Mouse (Mus musculus): ENCODE measurements around the gene Obp2a. TPM values are rescaled to one million over a fixed set of nuclear protein-coding genes. Genes with fewer than 3 reads are reported as not detected.
"Not testable (repeated sequence)": the region's sequence is repeated elsewhere in the genome, so short reads cannot be mapped to it uniquely, and the experiment has no call there.

Obp2a gene
- polyA plus RNA-seq, 1 experiment from 2014 or later, result not detected

DNA sequence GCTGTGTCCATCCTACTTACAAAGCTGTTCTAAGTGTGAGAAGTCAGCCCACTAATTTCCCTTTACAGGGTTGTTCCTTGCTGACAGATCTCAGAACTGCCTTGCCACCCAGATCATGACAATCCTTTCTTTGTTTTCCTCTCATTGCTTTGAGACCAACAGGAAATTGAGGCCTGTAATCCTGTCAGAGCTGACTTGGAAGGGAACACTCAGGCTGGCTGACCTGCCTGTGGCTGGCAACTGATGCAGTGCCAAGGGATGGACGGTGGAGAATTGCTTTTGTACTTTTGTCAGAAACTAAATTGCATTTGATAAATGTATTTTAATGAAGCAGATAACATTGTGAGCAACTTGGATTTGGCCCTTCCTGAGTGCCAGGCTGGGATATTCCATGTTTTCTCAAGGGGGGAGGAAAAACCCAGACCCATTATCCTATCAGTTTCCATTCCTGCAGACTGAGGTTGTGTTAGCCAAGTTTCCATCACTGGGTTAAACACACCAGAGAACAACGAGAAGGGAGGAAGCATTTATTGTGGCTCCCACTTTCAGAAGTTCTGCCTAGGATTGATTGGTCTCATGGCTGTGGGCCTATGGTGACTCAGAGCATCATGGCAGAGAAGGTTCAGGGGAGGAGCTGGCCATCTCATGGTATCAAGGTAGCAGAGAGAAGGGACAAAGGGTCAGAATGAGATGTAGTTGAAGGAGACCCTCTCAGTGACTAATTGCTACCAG lies 33.5 kb downstream of the Obp2a start:
- H3K4me2 ChIP-seq, result no peak overlapping the region
- H3K9ac ChIP-seq, result no peak overlapping the region
- no peak overlapping the region for H3K4me3 ChIP-seq
- 63% methylated on average over 2 of the region's 2 CpGs for WGBS
- no peaks in the 10 kb centered on the region for H3K4me1 ChIP-seq
- H3K36me3 ChIP-seq (replicated peaks), result no peaks in the 10 kb centered on the region
- H3K27me3 ChIP-seq (replicated peaks), result no peaks in the 10 kb centered on the region
- no peak overlapping the region for H3K27ac ChIP-seq
- no peak for ATAC-seq (replicated peaks)
- no peaks in the 10 kb centered on the region for H3K9me3 ChIP-seq

DNA sequence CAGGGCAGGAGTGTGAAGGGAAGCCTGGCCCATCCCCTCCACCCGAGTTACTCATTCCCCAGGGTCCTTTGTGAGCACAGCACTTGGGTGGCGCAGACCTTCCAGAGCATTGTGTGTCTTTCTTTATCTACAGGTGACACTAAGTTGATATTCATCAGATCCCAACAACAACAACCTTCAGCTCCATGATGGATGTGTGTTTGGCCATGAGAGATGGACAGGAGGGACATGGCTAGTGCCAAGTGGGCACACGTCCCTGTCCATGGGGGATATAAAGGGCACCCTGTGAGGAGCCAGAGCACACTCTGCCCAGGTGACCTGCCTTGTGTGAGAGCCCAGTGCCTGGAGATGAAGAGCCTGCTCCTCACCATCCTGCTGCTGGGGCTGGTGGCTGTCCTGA lies 36.9 kb downstream of the Obp2a start, which contains the start of gene Obp2b:
Obp2b (plus strand) TSS at position 301 of the 400 bp plus-strand sequence.
- not testable (repeated sequence) for H3K9ac ChIP-seq; H3K27me3 ChIP-seq (replicated peaks); H3K27ac ChIP-seq; H3K4me2 ChIP-seq; H3K4me1 ChIP-seq; H3K36me3 ChIP-seq (replicated peaks); ATAC-seq (replicated peaks); H3K9me3 ChIP-seq; H3K4me3 ChIP-seq
- WGBS, result 93% methylated on average over 3 of the region's 3 CpGs

DNA sequence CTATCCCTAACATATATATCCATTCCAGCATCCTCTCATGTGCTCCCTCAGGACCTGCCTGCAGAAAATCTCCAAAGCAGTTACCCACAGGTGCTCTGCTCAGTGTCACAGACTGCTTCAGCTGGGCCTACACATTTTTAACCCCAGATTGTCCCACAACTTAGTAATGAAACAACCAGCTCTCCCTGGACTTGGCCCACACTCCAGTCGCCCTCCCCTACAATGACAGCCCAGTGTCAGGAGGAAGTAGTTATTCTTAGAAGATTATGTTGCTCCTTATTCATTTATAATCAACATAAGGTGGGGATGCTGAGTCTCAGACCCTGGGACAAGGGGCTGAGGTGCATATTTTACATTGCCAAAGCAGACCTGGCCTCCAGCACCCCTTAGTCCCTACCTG lies 41.8 kb downstream of the Obp2a start:
- Histone ChIP-seq H3K4me2 (no peak overlapping the region), H3K27ac (no peak overlapping the region), H3K9ac (no peak overlapping the region), H3K4me3 (no peak overlapping the region), H3K27me3 (replicated peaks) (no peaks in the 10 kb centered on the region), H3K36me3 (replicated peaks) (no peaks in the 10 kb centered on the region), H3K9me3 (no peaks in the 10 kb centered on the region), H3K4me1 (no peaks in the 10 kb centered on the region)
- 76% methylated on average over 1 of the region's 1 CpGs for WGBS
- no peak for ATAC-seq (replicated peaks)

Other genes starting within 250 kb of the Obp2a start
- 3.3 and 3.9 TPM in 2 replicates for gene Clic3, start 243.2 kb upstream of the Obp2a start, polyA plus RNA-seq (2015; fragmentation: Nextera tagmentation; extraction: Ambion mirVana)
- gene Paxx, start 238.9 kb upstream of the Obp2a start, polyA plus RNA-seq (2015; fragmentation: Nextera tagmentation; extraction: Ambion mirVana), result 119 and 128 TPM in 2 replicates
- gene Ptgds, start 230.0 kb upstream of the Obp2a start, polyA plus RNA-seq (2015; fragmentation: Nextera tagmentation; extraction: Ambion mirVana), result 822 and 843 TPM in 2 replicates
- not detected in 2 replicates for gene Lcn12, start 206.1 kb upstream of the Obp2a start, polyA plus RNA-seq (2015; fragmentation: Nextera tagmentation; extraction: Ambion mirVana)
- 147 and 151 TPM in 2 replicates for gene Fbxw5, start 199.3 kb upstream of the Obp2a start, polyA plus RNA-seq (2015; fragmentation: Nextera tagmentation; extraction: Ambion mirVana)
- gene C8g, start 198.3 kb upstream of the Obp2a start, polyA plus RNA-seq (2015; fragmentation: Nextera tagmentation; extraction: Ambion mirVana), result 6.4 and 7.4 TPM in 2 replicates
- gene Traf2, start 153.1 kb upstream of the Obp2a start, polyA plus RNA-seq (2015; fragmentation: Nextera tagmentation; extraction: Ambion mirVana), result 18.9 and 21.2 TPM in 2 replicates
- 352 and 378 TPM in 2 replicates for gene Edf1, start 142.2 kb upstream of the Obp2a start, polyA plus RNA-seq (2015; fragmentation: Nextera tagmentation; extraction: Ambion mirVana)
- 4.7 and 4.8 TPM in 2 replicates for gene Mamdc4, start 125.2 kb upstream of the Obp2a start, polyA plus RNA-seq (2015; fragmentation: Nextera tagmentation; extraction: Ambion mirVana)
- 155 and 162 TPM in 2 replicates for gene Phpt1, start 124.8 kb upstream of the Obp2a start, polyA plus RNA-seq (2015; fragmentation: Nextera tagmentation; extraction: Ambion mirVana)
- 13.8 and 14.1 TPM in 2 replicates for gene Ajm1, start 118.3 kb upstream of the Obp2a start, polyA plus RNA-seq (2015; fragmentation: Nextera tagmentation; extraction: Ambion mirVana)
- 71.3 and 75.7 TPM in 2 replicates for gene Rabl6, start 91.5 kb upstream of the Obp2a start, polyA plus RNA-seq (2015; fragmentation: Nextera tagmentation; extraction: Ambion mirVana)
- gene Ccdc183, start 82.4 kb upstream of the Obp2a start, polyA plus RNA-seq (2015; fragmentation: Nextera tagmentation; extraction: Ambion mirVana), result 0.18 and 0.28 TPM in 2 replicates
- 55.4 and 56.4 TPM in 2 replicates for gene Tmem141, start 78.0 kb upstream of the Obp2a start, polyA plus RNA-seq (2015; fragmentation: Nextera tagmentation; extraction: Ambion mirVana)
- gene Fcna, start 72.0 kb upstream of the Obp2a start, polyA plus RNA-seq (2015; fragmentation: Nextera tagmentation; extraction: Ambion mirVana), result 3.5 and 4.6 TPM in 2 replicates
- not detected in 2 replicates for gene Lcn8, start 46.9 kb upstream of the Obp2a start, polyA plus RNA-seq (2015; fragmentation: Nextera tagmentation; extraction: Ambion mirVana)
- gene Lcn5, start 42.1 kb upstream of the Obp2a start, polyA plus RNA-seq (2015; fragmentation: Nextera tagmentation; extraction: Ambion mirVana), result not detected in 2 replicates
- gene Lcn6, start 23.3 kb upstream of the Obp2a start, polyA plus RNA-seq (2015; fragmentation: Nextera tagmentation; extraction: Ambion mirVana), result not detected in 2 replicates
- gene Lcn10, start 17.3 kb upstream of the Obp2a start, polyA plus RNA-seq (2015; fragmentation: Nextera tagmentation; extraction: Ambion mirVana), result not detected in 2 replicates
- 139 and 143 TPM in 2 replicates for gene Bmyc, start 6.7 kb downstream of the Obp2a start, polyA plus RNA-seq (2015; fragmentation: Nextera tagmentation; extraction: Ambion mirVana)
- gene Obp2b, start 37.0 kb downstream of the Obp2a start, polyA plus RNA-seq (2015; fragmentation: Nextera tagmentation; extraction: Ambion mirVana), result not detected in 2 replicates
- gene Lcn3, start 65.5 kb downstream of the Obp2a start, polyA plus RNA-seq (2015; fragmentation: Nextera tagmentation; extraction: Ambion mirVana), result not detected in 2 replicates
- not detected in 2 replicates for gene Lcn11, start 77.0 kb downstream of the Obp2a start, polyA plus RNA-seq (2015; fragmentation: Nextera tagmentation; extraction: Ambion mirVana)
- not detected in 2 replicates for gene Gm13539, start 82.2 kb downstream of the Obp2a start, polyA plus RNA-seq (2015; fragmentation: Nextera tagmentation; extraction: Ambion mirVana)
- gene Glt6d1, start 115.8 kb downstream of the Obp2a start, polyA plus RNA-seq (2015; fragmentation: Nextera tagmentation; extraction: Ambion mirVana), result not detected in 2 replicates
- not detected in 2 replicates for gene Lcn9, start 123.1 kb downstream of the Obp2a start, polyA plus RNA-seq (2015; fragmentation: Nextera tagmentation; extraction: Ambion mirVana)
- gene Sohlh1, start 147.2 kb downstream of the Obp2a start, polyA plus RNA-seq (2015; fragmentation: Nextera tagmentation; extraction: Ambion mirVana), result not detected in 2 replicates
- gene Kcnt1, start 163.7 kb downstream of the Obp2a start, polyA plus RNA-seq (2015; fragmentation: Nextera tagmentation; extraction: Ambion mirVana), result 14.4 and 20.7 TPM in 2 replicates

Data from midbrain, embryonic 15.5 days (tissue).